Mouse (Mus musculus) lung, adult 18-20 months (tissue): ENCODE results near the gene Stat2.
"Not testable (repeated sequence)": the region's sequence is repeated elsewhere in the genome, so short reads cannot be mapped to it uniquely, and the experiment has no call there.

Source experiments
- DNase-seq, 2 experiments: peaks; one replicate each; pipeline ENCODE4 v3.0.0; 2022; ENCODE audit warnings: mixed read lengths in 2 of 2

Stat2 gene

DNA sequence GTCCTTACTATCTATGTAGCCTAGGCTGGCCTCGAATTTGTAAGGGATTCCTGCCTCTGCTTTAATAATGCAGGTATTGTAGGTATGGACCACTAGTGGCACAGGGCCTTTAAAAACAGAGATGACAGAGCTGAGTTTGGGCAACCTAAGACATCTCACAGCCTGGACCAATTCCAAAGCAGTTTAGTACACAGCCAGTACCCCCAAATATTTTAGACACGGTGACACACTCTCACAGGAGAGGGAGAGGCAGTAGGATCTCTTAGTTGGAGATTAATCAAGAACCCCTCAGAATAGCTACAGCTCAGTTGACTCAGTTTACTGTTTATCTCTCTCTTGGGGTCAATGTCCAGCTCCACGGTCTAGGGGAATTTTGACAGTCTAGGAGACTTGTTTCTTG is 32.0 kb downstream of the Stat2 start:
- DNase-seq: no peak

DNA sequence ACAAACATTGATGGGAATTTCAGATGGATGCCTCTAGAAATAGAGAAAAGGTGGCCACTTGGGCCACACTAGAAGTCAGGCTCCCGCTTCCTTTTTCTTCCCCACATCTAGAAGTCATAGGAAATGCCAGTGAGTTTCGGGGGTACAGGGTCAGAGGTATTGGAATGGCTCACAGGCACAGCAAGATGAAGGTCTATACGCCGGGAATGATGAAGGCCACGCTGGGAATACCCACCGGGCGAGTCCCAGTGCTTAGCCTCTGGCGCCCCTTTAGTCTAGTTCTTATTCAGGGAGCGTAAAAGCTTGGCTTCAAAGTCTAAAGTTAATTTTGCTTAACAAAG is 32.4 kb downstream of the Stat2 start:
- no peak for DNase-seq

DNA sequence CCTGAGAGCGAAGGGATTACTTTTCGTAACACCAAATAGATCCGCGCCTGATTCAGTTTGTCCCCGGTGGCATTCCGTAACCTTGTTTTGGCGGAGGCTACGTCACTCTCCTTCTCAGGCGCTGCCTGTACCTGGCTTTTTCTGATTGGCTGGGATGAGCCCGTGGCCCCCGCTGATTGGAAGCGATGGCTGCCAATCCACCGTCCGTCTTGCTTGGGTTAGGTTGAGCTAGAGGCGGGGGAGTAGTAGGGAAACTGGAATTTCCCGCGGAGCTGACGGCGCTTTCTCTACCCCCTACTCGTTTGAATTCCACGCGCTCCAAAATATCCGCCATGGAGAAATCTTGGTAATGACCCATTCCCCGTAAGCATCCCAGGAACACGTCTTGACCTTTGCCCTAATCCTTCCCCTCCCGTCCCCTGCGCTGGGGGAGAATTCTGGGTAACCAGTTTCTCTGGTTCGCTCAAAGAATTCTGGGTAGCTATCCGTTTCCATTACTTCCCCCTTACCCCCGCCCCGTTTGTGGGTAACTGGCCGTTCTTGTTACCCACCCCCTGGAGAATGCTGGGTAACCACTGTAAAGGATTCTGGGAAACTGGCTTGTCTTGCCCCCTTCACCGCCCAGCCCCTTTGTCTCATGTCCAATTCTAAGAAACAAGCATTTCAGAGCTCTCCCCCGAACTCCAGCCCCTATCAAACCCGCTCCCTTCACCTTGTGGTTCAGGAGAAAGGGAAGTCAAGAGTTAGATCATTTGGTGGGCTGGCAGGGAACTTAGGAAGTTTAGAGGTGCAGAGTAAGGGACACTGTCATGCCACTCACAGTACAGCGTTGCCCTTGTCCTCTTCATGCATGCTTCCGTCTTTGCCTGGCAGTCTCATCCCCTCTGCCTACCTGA is 33.0 kb downstream of the Stat2 start, which contains the start of gene Pan2:
Pan2 (plus strand) TSS at position 210 of the 896 bp plus-strand sequence.
- DNase-seq: peak; percentile 100

DNA sequence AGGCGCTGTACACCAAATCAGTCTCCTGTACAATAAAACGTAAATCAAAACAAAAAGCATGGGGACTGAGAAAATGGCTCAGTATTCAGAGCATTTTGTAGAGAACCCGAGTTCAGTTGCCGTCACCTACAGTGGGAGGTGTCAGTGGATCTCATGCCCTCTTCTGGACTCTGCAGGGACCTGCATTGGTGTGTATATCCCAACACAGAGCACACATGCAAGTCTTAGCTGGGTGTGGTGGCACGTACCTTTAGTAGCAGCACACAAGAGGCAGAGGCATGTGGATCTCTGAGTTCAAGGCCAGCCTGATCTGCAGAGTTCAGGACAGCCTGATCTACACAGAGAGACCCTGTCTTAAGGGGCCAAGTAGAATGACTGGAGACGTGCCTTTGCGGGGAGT is 39.3 kb downstream of the Stat2 start:
- DNase-seq: no peak

DNA sequence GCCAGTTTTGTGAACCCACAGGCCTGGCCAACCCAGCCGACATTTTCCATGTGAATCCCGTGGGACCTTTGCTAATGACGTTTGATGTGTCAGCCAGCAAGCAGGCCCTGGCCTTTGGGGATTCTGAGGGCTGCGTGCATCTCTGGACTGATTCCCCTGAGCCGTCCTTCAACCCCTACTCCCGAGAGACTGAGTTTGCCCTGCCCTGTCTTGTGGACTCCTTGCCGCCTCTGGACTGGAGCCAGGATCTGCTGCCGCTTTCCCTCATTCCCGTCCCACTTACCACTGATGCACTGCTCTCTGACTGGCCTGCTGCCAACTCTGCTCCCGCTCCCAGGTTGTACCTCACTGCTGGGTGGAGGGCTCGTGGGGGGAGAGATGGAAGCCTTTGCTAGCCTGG is 39.8 kb downstream of the Stat2 start:
- DNase-seq: peak in 1 of 2 experiments; percentile 20

DNA sequence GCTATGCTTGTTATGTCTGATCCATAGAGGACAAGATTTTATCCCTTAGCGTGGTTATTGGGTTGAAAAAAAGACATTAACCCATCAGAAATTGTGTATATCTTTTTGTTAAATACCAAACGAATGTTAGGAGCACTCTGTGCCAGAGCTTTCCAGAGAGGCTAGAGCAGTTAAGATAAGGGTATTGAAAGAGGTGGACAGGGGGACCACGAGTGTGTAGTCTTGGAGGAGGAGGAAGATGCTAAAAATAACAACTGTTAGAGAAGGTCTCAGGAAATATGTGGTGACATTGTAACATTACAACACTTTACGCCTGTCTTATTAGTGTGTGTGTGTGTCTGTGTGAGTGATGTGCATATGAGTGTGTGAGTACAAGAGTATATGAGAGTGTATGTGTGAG is 40.5 kb downstream of the Stat2 start:
- DNase-seq: no peak

DNA sequence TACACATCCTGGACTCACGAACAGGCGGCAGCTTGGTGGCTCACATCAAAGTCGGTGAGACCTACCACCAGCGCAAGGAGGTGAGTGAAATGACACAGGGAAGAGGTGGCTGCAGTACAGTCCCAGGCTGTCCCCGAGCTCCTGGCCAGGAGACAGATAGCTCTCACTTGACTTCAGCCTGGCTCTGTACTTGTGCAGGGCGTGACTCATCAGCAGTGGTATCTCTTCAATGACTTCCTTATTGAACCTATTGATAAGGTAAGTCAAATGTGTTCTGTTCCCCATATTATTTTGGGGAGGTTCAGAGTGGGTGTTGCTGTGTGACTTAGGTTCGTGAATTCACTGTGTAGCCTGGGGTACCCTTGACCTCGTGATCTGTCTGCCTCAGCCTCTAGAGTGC is 45.2 kb downstream of the Stat2 start:
- DNase-seq: no peak

DNA sequence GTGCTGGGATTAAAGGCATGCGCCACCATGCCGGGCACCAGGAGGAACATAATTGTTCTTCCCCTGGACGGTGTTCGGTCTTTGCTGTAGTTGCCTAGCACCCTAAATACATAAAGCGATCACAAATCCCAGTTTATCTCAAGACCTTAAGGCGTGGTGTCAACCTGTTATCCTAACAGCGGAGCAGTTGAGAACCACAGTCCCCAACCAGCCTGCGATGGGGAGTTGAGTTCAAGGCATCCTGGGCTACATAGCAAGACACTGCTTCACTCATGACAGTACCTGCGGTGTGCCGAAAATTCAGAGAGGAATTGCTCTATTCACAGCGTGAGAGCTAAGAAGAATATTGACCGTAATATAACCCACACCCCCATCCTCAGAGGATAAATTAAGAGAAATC is 51.3 kb downstream of the Stat2 start:
- DNase-seq: no peak

DNA sequence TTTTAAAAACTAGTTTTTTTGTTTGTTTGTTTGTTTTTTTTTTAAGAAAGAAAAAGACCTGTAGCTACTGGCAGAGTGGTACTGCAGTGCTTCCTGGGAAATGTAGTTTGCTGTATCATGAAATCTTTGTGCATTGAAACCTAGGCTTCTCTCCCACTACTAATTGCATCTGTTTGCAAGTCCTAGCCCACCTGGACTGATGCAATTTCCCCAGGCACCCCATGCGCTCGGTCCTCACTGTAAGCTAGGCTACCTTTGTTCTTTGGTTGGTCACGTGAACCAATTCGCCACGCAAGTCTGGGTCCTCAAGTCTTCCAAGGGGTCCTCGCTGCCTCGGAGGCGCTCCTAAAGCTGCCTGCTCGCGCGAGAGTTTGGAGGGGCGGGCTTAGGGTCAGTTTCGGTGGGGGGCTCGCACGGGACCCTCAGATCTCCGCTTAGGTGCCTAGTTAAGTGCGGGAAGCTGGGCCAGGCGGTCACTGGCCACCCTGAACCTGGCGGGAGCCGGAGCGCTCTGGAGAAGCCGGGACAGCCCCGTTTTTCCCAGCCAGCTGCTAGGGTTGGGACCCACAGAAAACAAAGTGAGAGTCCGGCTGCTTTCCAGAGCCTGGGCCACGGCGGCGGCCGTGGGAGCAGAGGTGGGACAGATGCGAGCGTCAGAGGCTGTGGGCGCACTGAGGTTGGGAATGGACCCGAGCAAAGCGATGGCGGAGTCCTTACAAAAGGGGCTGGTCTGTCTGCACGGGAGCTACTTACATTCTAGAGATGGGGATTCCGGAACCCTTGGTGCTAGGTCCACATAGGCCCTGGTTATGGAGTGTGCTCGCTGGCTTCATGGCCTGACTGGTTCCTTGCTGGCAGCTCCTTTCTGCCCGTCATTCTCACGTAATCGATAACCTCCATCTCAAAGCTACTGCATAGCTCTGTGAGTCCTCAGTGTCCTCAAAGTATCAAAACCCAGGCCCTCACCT is 52.1 kb downstream of the Stat2 start, which contains the start of gene Cnpy2:
Cnpy2 (plus strand) TSS at position 319 of the 968 bp plus-strand sequence.
- peak; percentile 81 to 88 for DNase-seq

DNA sequence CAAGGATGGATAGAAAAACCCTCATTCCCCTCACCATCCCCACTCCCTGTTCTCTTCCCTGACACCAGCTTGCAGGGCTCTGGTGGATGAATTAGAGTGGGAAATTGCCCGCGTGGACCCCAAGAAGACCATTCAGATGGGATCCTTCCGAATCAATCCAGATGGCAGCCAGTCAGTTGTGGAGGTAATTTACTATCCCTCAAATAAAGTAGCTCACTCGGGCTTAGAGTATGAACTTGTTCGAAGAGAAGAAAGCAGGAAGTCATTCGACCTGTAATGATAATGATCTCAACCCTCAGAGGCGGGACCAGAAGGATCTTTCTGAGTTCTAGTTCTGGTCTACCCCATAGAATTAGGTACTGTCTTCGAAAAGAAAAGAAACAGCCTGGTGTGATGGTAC is 53.2 kb downstream of the Stat2 start:
- no peak for DNase-seq

DNA sequence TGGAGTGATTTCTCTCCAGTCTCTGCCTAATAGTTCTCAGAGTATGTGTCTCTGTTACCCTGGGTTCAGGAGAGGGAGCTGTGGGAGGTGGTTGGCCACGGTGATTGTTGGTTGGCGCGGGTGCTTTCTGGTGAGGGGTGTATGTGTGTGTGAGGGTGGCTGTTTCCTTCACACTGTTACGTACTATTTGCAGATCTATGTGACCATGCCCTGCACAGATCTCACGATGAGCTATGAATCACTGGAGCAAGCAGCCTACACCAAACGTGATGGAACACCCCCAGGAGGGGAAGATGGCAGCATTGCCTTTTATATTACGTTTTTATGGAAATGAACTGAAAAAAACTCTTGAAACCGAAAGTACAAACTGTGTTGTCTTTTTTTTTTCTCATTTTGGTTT is 56.5 kb downstream of the Stat2 start:
- DNase-seq: no peak

DNA sequence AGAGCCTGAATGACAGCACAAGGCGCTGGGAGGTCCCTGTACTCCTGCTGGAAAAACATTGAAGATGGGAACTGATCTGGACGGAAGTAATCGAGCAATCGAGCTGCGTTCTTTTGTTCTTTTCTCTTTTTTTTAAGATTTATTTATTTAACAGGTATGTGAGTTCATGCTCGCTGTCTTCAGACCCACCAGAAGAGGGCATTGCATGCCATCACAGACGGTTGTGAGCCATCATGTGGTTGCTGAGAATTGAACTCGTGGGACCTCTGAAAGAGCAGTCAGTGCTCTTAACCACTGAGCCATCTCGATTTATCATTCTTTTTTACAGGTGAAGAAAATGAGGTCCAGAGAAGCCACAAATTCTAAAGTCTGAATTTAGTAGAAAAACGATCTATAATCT is 57.3 kb downstream of the Stat2 start:
- no peak for DNase-seq

DNA sequence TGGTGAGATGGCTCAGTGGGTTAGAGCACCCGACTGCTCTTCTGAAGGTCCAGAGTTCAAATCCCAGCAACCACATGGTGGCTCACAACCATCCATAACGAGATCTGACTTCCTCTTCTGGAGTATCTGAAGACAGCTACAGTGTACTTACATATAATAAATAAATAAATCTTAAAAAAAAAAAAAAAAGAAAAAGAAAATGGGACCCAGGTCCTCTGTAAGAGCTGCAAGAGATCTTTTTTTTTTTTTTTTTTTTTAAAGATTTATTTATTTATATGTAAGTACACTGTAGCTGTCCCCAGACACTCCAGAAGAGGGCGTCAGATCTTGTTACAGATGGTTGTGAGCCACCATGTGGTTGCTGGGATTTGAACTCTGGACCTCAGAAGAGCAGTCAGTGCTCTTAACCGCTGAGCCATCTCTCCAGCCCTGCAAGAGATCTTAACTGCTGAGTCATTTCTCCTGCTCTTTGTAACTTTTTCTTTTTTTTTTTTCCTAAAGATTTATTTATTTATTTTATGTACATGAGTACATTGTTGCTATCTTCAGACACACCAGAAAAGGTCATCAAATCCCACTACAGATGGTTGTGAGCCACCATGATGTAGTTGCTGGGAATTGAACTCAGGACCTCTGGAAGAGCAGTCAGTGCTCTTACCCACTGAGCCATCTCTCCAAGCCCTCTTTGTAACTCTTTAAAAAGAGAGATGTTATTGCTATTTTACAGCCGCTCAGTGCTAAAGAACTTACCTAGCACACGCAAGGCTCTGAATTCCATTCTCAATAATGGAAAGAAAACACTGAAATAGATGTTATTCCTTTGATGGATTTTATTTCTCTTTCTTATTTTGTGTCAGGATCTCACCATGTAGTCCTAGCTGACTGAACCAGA is 62.2 kb downstream of the Stat2 start:
- DNase-seq: not testable (repeated sequence)

DNA sequence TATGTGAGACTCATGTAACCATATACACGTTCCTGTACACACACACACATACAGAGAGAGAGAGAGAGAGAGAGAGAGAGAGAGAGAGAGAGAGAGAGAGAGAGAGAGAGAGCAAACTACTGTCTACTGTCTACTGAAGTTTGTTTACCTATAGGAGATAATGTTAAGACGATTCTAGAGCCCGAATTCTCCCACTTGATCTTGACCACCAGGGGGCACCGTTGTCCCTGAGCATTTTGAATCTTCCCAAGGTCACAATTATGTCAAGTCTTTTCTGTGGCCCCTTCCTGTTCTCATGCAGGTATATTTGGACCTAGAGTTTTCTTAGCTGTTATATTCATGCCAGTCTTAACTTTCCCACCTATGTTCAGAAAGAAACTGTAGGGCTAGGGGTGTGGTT is 65.2 kb downstream of the Stat2 start:
- peak; percentile 73 to 79 for DNase-seq

DNA sequence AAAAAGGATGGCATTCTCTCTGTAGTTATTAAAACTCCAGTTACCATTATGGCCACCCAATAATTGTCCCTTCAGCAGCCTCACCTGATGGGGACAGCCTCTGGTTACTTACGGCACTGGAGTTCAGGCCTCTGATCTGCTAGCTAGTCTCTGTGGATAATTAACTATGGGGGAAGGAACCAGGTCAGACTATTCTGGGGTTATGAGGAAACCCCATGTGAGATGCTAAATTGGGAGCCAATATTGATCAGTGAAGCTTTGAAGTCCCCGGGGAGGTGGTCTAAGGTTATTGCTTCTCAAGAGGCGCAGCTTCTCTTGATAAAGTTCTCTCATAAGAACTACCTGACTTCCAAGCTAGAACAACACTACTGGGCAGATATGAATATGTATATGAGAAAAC is 65.8 kb downstream of the Stat2 start:
- no peak for DNase-seq

DNA sequence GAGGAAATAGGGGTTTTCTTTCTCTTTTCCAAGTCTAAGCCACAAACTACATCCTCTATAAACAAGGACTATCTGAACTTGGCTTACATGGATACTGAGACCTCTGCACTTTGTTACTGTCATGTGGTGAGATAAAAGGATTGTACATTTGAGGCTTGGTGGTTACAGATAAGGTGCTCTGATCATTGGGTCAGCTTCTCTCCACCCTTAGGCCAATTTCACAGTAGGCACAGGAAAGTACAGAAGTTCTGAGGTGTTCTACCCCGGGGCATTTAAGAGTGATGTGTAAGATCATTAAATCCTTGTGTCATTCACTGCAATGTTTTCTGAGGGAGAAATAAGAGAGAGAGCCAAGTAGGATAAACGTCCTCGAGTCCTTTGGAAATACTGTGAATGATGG is 66.2 kb downstream of the Stat2 start:
- DNase-seq: no peak

DNA sequence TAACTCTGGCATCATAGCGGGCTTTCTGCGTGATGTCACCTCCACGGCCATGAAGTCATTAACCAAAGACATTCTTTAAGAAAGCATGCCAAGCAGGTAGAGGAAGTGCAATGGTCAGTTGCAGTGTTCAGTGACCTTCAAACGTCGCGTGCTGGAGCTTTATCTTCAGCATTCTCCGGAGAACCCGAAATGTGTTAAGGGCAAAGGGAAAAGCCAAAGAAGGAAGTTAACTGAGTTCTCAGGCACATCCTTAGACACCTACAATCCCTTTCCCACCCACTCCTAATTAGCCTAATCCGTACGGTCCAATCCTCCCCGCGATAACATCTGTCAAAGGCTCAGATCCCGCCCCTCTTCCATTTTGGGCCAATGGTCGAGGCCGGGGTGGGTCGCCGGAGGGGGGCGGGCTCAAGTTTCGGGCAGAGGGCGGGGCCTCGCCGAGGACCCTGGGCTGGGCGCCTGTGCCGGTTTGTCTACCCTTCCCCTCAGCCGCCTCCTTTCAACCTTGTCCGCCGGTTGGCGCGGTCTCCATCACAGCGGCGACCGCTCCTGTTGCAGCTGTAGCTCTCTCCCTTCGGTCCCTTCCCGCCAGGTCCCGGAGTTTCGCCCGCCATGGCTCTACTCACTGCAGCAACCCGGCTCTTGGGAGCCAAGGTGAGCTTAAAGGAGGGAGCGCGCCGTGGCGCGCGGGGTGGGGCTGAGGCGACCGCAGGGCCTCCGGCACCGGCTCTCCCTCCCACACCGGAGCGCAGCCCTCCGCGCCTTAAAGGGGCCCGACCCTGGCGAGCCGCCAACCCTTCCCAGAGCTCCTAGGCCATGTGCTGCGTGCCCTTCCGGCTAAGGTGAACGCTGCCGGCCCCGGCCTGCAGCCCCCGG is 67.2 kb downstream of the Stat2 start, which contains the start of gene Cs:
Cs (plus strand) TSS at position 429 of the 876 bp plus-strand sequence.
- DNase-seq: peak; percentile 96 to 98

DNA sequence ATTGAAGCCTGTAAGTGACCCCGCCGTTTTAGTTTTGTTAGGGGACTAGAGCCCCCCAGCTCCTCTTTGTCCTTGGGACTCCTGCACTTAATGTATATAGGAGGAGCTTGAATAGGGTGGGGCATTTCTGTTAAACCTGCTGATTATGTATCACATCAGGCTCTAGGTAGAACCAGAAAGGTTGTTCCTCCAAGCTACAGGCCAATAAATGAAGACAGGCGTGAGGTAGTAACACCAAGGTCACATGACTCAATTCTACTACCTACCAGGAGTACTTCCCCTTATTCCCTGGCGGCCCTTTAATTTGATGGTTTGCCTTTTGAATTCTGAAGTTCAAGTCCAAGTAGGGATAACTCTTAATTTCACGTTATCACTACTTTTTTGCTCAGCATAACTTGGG is 68.1 kb downstream of the Stat2 start:
- no peak for DNase-seq

DNA sequence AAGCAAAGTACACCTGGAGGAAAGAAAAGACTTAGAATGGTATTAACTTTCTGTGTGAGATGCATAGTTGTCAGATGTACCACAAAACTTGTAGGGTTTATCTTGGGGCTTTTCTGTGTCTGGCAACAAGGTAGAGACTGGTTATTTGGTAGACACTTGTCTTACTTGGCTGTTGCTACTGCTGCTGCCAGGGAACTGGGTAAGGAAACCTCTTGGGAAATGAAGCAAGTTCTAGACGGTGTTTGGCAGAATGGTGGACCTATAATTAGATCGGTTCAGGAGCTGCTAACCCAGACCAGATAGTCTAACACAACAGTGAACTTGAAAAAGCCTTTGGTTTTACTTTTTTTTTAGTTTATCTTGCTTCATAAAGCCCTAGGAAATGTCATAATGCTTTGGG is 68.6 kb downstream of the Stat2 start:
- no peak for DNase-seq

DNA sequence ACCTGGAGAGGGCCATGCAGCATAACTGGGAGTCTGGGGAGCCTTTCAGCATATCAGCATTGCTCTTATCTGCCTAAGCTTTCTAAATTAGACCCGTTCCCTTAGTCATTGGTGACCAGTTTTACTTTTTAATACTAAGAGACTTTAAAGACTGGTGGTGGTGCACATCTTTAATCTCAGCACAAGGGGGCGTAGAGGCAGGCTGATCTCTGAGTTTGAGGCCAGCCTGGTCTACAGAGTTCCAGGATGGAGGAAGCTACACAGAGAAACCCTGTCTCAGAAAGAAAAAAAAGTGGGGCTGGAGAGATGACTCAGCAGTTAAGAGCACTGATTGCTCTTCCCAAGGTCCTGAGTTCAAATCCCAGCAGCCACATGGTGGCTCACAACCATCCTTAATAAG is 69.9 kb downstream of the Stat2 start:
- DNase-seq: no peak
